Mouse (Mus musculus) layer of hippocampus, adult 2 months (tissue): ENCODE measurements around the gene Nckipsd. TPM values are rescaled to one million over a fixed set of nuclear protein-coding genes. Genes with fewer than 3 reads are reported as not detected.
A peak's percentile ranks its signal among the peaks of the same experiment; 100 is the strongest.

Source experiments
- DNase-seq, 2 experiments: peaks; one replicate each; pipeline ENCODE4 v3.0.0; 2022; ENCODE audit warnings: low spot score in 2 of 2
- H3K27ac ChIP-seq: fragments of 200-600 bp; 2 replicates; pipeline ENCODE4 v1.8.1; 2022
- H3K4me3 ChIP-seq: fragments of 200-600 bp; 2 replicates; pipeline ENCODE4 v1.8.1; 2022; ENCODE audit warnings: mild to moderate bottlenecking
- CTCF ChIP-seq: fragments of 200-600 bp; conservative IDR thresholded peaks from 2 replicates; pipeline ENCODE4 v1.8.1; 2022; ENCODE audit warnings: antibody characterized with exemption, mild to moderate bottlenecking, moderate library complexity
- microRNA-seq, 2 experiments: library from miRNA; unstranded; fragments of <30 nt; microRNA quantifications; one replicate each; pipeline ENCODE4 v1.2.0; 2021
- total RNA-seq, 2 experiments: library from RNA; stranded (reverse); gene quantifications; 2 replicates each; pipeline ENCODE4 v1.2.3; 2021

The Nckipsd gene
- total RNA-seq, 2 experiments from 2014 or later: 68.8 to 71.3 TPM

GRCm38 (mm10) chr9:108831637-108832036 lies 23.5 kb downstream of the Nckipsd start:
- Histone ChIP-seq H3K4me3 (peak overlapping the region; percentile 40), H3K27ac (no peak overlapping the region)
- TF ChIP-seq CTCF: no peak
- no peak for DNase-seq

GRCm38 (mm10) chr9:108832390-108833108 lies 24.4 kb downstream of the Nckipsd start:
- Histone ChIP-seq H3K27ac (no peak overlapping the region), H3K4me3 (peak overlapping the region; percentile 40)
- TF ChIP-seq CTCF: no peak
- peak; percentile 65 to 78 for DNase-seq

- H3K4me3 ChIP-seq: no peak overlapping the region
- peak; percentile 51 to 63 for DNase-seq
- TF ChIP-seq CTCF: peak; percentile 71
- H3K27ac ChIP-seq: no peak overlapping the region
These were observed 34.8 kb downstream of the Nckipsd start for GRCm38 (mm10) chr9:108842989-108843388.

GRCm38 (mm10) chr9:108845390-108845789 lies 37.2 kb downstream of the Nckipsd start:
- TF ChIP-seq CTCF: no peak
- H3K27ac ChIP-seq: no peak overlapping the region
- DNase-seq: no peak

GRCm38 (mm10) chr9:108847374-108847773 lies 39.2 kb downstream of the Nckipsd start:
- H3K27ac ChIP-seq: no peak overlapping the region
- no peak for DNase-seq
- no peak for TF ChIP-seq CTCF
- H3K4me3 ChIP-seq: no peak overlapping the region

More at GRCm38 (mm10) chr9:108845390-108845789, 37.2 kb downstream of the Nckipsd start:
- H3K4me3 ChIP-seq: no peak overlapping the region

- H3K4me3 ChIP-seq: no peak overlapping the region
- no peak overlapping the region for H3K27ac ChIP-seq
- no peak for DNase-seq
- no peak for TF ChIP-seq CTCF
These were observed 40.3 kb downstream of the Nckipsd start for GRCm38 (mm10) chr9:108848419-108848818.

GRCm38 (mm10) chr9:108852976-108853375 lies 44.8 kb downstream of the Nckipsd start, which contains the start of gene Slc26a6:
TSS of gene Slc26a6 (plus strand) at chr9:108853283.
- TF ChIP-seq CTCF: no peak
- no peak for DNase-seq
- Histone ChIP-seq H3K4me3 (peak within 1 kb of the TSS; percentile 96), H3K27ac (peak within 1 kb of the TSS; percentile 91)

- Histone ChIP-seq H3K27ac (peak overlapping the region; percentile 91), H3K4me3 (peak overlapping the region; percentile 96)
- TF ChIP-seq CTCF: peak; percentile 81
- DNase-seq: peak; percentile 91 to 94
These were observed 45.6 kb downstream of the Nckipsd start for GRCm38 (mm10) chr9:108853635-108854240.

GRCm38 (mm10) chr9:108854241-108854696 lies 46.1 kb downstream of the Nckipsd start:
- Histone ChIP-seq H3K4me3 (peak overlapping the region; percentile 96), H3K27ac (peak overlapping the region; percentile 91)
- TF ChIP-seq CTCF: peak; percentile 32
- peak; percentile 79 to 88 for DNase-seq

- DNase-seq: no peak
- no peak for TF ChIP-seq CTCF
- no peak overlapping the region for H3K27ac ChIP-seq
These were observed 47.2 kb downstream of the Nckipsd start for GRCm38 (mm10) chr9:108855335-108855734.

GRCm38 (mm10) chr9:108858792-108859527 lies 50.8 kb downstream of the Nckipsd start:
- no peak for DNase-seq
- no peak for TF ChIP-seq CTCF
- Histone ChIP-seq H3K4me3 (no peak overlapping the region), H3K27ac (no peak overlapping the region)

More at GRCm38 (mm10) chr9:108855335-108855734, 47.2 kb downstream of the Nckipsd start:
- H3K4me3 ChIP-seq: peak overlapping the region; percentile 96

Small RNA genes lying within 50 kb of the gene (microRNA-seq; reads per million reads assigned to microRNA genes)
- 0 reads per million in 2 experiments for gene Gm23156

Other genes with a start within 250 kb of the Nckipsd start
- gene Impdh2, start 248.1 kb upstream of the Nckipsd start, total RNA-seq: 10 to 100 TPM; 61.3 to 63.7 TPM
- gene Ndufaf3, start 240.9 kb upstream of the Nckipsd start, total RNA-seq: 10 to 100 TPM; 60.8 to 73.3 TPM
- gene Dalrd3, start 238.5 kb upstream of the Nckipsd start, total RNA-seq: 100 to 1,000 TPM; 110 to 111 TPM
- gene Wdr6, start 229.6 kb upstream of the Nckipsd start, total RNA-seq: 100 to 1,000 TPM; 119 to 129 TPM
- 100 to 1,000 TPM; 101 to 104 TPM for gene P4htm, start 210.7 kb upstream of the Nckipsd start, total RNA-seq
- gene Arih2, start 159.0 kb upstream of the Nckipsd start, total RNA-seq: 10 to 100 TPM; 50.2 to 57.3 TPM
- 10 to 100 TPM; 14.4 to 14.8 TPM for gene Slc25a20, start 146.3 kb upstream of the Nckipsd start, total RNA-seq
- gene Prkar2a, start 119.1 kb upstream of the Nckipsd start, total RNA-seq: 10 to 100 TPM; 43.4 to 45.5 TPM
- gene Ip6k2, start 24.6 kb upstream of the Nckipsd start, total RNA-seq: 100 to 1,000 TPM; 249 to 251 TPM
- 10 to 100 TPM; 66.4 to 79.6 TPM for gene Celsr3, start 18.0 kb downstream of the Nckipsd start, total RNA-seq
- gene Slc26a6, start 44.9 kb downstream of the Nckipsd start, total RNA-seq: 10 to 100 TPM; 16.6 to 22.3 TPM
- under 1 TPM; 0.52 to 0.67 TPM for gene Tmem89, start 106.3 kb downstream of the Nckipsd start, total RNA-seq
- gene Uqcrc1, start 128.3 kb downstream of the Nckipsd start, total RNA-seq: 100 to 1,000 TPM; 337 to 364 TPM
- 1 to 10 TPM; 3.8 to 4.6 TPM for gene Col7a1, start 145.2 kb downstream of the Nckipsd start, total RNA-seq
- not detected for gene Ucn2, start 177.6 kb downstream of the Nckipsd start, total RNA-seq
- 10 to 100 TPM; 10.9 to 11.8 TPM for gene Pfkfb4, start 183.4 kb downstream of the Nckipsd start, total RNA-seq
- gene Shisa5, start 230.2 kb downstream of the Nckipsd start, total RNA-seq: 10 to 100 TPM; 56.5 to 58.4 TPM